Mouse (Mus musculus) myocyte (in vitro differentiated cells): ENCODE measurements at regions not wholly inside any gene's neighbourhood (a gene's known extent, or its start where the extent isn't known, plus 50 kb on each side); places are given as distances from the start of the nearest gene placed in this dataset.

ENCODE experiments used
- H3K27me3 ChIP-seq: one replicate; pipeline ENCODE4 v1.6.1; 2011; ENCODE audit not compliant: control insufficient read depth, insufficient read depth, insufficient read length
- H3K36me3 ChIP-seq: one replicate; pipeline ENCODE4 v1.6.1; 2011; ENCODE audit not compliant: control insufficient read depth, insufficient read depth
- H3K4me2 ChIP-seq: one replicate; pipeline ENCODE4 v1.6.1; 2011; ENCODE audit warnings: low read depth, control low read depth
- H3K4me3 ChIP-seq: one replicate; pipeline ENCODE4 v1.5.1; 2011; ENCODE audit warnings: mild to moderate bottlenecking, control low read depth, moderate library complexity
- H3K79me2 ChIP-seq: one replicate; pipeline ENCODE4 v1.6.1; 2011; ENCODE audit not compliant: control insufficient read depth, insufficient read depth
- H3ac ChIP-seq: one replicate; pipeline ENCODE4 v1.6.1; 2011; ENCODE audit not compliant: control insufficient read depth, insufficient read length
- CEBPB ChIP-seq: IDR thresholded peaks from 2 replicates; pipeline ENCODE4 v1.6.1; 2011; ENCODE audit warnings: mild to moderate bottlenecking, moderate library complexity; ENCODE audit not compliant: poor library complexity, insufficient read depth, severe bottlenecking
- E2F4 ChIP-seq: IDR thresholded peaks from one replicate; pipeline ENCODE4 v1.6.1; 2011; ENCODE audit warnings: mild to moderate bottlenecking, control low read depth, moderate library complexity; ENCODE audit not compliant: insufficient read depth
- MAX ChIP-seq: IDR thresholded peaks from one replicate; pipeline ENCODE4 v1.6.1; 2011; ENCODE audit warnings: low read depth, mild to moderate bottlenecking, control low read depth
- MYOD1 ChIP-seq, 3 experiments: IDR thresholded peaks; one replicate each; pipeline ENCODE4 v1.6.1; 2011; ENCODE audit warnings: control low read depth in 2 of 3, low read depth in 2 of 3, mild to moderate bottlenecking in 2 of 3, moderate library complexity in 1 of 3; ENCODE audit not compliant: insufficient read length in 2 of 3, control insufficient read depth in 1 of 3
- MYOG ChIP-seq, 3 experiments: IDR thresholded peaks; one replicate each; pipeline ENCODE4 v1.6.1; 2011; ENCODE audit warnings: control low read depth in 2 of 3, low read depth in 2 of 3, mild to moderate bottlenecking in 2 of 3; ENCODE audit not compliant: insufficient read length in 2 of 3, control insufficient read depth in 1 of 3, insufficient read depth in 1 of 3
- POLR2A ChIP-seq: IDR thresholded peaks from one replicate; pipeline ENCODE4 v1.6.1; 2011; ENCODE audit warnings: low read depth, mild to moderate bottlenecking, control low read depth, moderate library complexity; ENCODE audit not compliant: insufficient read length
- POLR2AphosphoS2 ChIP-seq: IDR thresholded peaks from one replicate; pipeline ENCODE4 v1.6.1; 2011; ENCODE audit warnings: low read depth, control low read depth; ENCODE audit not compliant: insufficient read length
- REST ChIP-seq: IDR thresholded peaks from one replicate; pipeline ENCODE4 v1.6.1; 2011; ENCODE audit warnings: mild to moderate bottlenecking, control low read depth, moderate library complexity; ENCODE audit not compliant: insufficient read depth, insufficient read length
- SRF ChIP-seq: IDR thresholded peaks from one replicate; pipeline ENCODE4 v1.6.1; 2011; ENCODE audit warnings: low read depth; ENCODE audit not compliant: control insufficient read depth, insufficient read length
- TCF12 ChIP-seq: IDR thresholded peaks from one replicate; pipeline ENCODE4 v1.6.1; 2011; ENCODE audit warnings: mild to moderate bottlenecking, control low read depth; ENCODE audit not compliant: poor library complexity, insufficient read depth, severe bottlenecking
- TCF3 ChIP-seq: IDR thresholded peaks from one replicate; pipeline ENCODE4 v1.6.1; 2011; ENCODE audit warnings: low read depth, control low read depth; ENCODE audit not compliant: insufficient read length
- USF1 ChIP-seq: IDR thresholded peaks from one replicate; pipeline ENCODE4 v1.6.1; 2011; ENCODE audit warnings: low read depth, mild to moderate bottlenecking, control low read depth, moderate library complexity

DNA sequence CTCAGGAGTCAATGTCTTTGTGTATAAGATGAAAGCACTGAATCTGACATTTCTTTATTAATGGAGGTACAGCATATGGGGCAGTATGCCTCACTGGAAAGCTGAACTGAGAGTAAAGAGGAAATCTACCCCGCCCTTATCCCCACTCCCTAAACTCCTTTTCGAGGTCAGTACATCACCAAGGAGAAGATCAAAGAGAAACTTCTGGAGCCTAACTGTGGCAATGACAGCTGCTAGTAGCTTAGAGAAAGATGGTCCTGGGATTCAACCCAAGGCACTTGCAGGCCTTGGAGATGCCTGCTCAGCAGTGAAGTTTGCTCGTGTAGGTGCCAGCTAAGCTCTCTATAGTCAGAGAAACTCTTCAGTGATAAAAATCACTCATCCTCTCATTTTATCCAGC lies 75.8 kb upstream of the Sesn3 start:
- Histone ChIP-seq H3K79me2 (no peaks in the 10 kb centered on the region), H3ac (no peak overlapping the region), H3K36me3 (no peaks in the 10 kb centered on the region), H3K4me2 (no peak overlapping the region), H3K4me3 (no peak overlapping the region), H3K27me3 (no peaks in the 10 kb centered on the region)
- TF ChIP-seq E2F4 (no peak), USF1 (no peak), POLR2AphosphoS2 (no peak), TCF12 (no peak), MAX (no peak), CEBPB (no peak), MYOD1 (IDR thresholded peaks at IDR 0.05; ENCODE audit: control insufficient read depth in 1 of 3, insufficient read length in 2 of 3, low read depth in 2 of 3) (no peak), MYOG (IDR thresholded peaks at IDR 0.05; ENCODE audit: control insufficient read depth in 1 of 3, insufficient read depth in 1 of 3, insufficient read length in 2 of 3, low read depth in 2 of 3) (no peak), REST (no peak), POLR2A (no peak), TCF3 (no peak), SRF (no peak)

DNA sequence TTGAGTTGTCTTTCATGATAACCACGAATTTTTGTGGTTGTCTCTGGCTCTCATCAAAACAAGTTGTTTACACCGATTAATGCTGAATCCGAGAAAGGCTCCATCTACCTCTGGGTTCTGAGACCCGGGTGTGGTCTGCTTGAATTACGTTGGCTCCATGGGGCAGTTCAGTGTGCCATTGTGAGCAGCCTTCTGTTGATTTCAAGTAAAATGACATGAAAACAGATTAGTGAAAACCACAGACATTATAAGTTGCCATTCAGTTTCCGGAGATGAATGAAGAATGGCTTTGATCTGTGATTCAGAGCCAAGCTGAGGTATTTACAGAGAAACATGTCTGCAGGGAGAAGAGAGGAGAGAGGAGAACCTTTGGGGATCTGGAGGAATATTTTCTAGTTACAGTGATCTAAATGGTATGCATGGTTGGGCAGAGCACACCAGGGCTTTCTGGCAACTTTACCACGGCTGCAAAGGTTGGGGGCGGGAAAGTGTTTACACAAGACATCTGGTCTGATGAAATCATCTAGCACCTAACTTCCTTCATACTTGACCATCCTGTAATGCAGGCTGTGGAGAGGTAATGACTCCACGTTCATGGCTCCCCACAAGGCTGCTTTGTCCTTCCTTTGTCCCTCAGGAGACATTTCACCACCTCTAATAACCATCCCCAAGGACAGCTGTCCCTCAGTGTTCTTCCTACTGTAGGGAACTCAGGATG lies 74.7 kb upstream of the Sesn3 start:
- Histone ChIP-seq H3K4me3 (no peak overlapping the region), H3ac (no peak overlapping the region), H3K79me2 (no peaks in the 10 kb centered on the region), H3K36me3 (no peaks in the 10 kb centered on the region), H3K4me2 (peak overlapping the region; percentile 21), H3K27me3 (no peaks in the 10 kb centered on the region)
- TF ChIP-seq MYOD1 (IDR thresholded peaks at IDR 0.05; ENCODE audit: control insufficient read depth in 1 of 3, insufficient read length in 2 of 3, low read depth in 2 of 3): no peak
- TF ChIP-seq CEBPB: 0 out of 2 replicates have a peak, but pooled peaks have one; percentile 29

DNA sequence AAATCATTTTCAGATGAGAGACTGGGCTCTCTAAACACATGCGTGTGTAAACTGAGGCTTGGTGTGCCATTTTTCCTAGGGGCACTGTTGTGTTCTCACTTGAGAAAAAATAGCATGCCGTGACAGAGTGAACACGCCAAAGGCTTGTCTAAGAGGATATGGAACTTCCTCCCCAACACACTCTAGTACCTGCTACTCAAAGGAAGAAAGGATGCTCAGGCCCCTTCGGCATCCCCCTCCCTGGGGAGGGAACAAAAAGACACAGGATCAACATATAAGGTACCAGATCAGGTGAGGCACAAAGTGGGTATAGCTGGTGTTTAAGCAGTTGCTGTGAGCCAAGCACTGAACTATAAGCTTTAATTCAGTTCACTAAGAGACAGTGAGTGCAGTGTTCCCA lies 74.0 kb upstream of the Sesn3 start:
- H3K79me2 ChIP-seq: no peaks in the 10 kb centered on the region
- H3ac ChIP-seq: no peak overlapping the region
- H3K4me2 ChIP-seq: no peak overlapping the region
- H3K4me3 ChIP-seq: no peak overlapping the region
- H3K36me3 ChIP-seq: no peaks in the 10 kb centered on the region
- no peak for TF ChIP-seq E2F4
- no peak for TF ChIP-seq REST
- TF ChIP-seq USF1: no peak
- TF ChIP-seq TCF12: no peak
- TF ChIP-seq POLR2AphosphoS2: no peak
- no peak for TF ChIP-seq MYOD1 (IDR thresholded peaks at IDR 0.05; ENCODE audit: control insufficient read depth in 1 of 3, insufficient read length in 2 of 3, low read depth in 2 of 3)
- TF ChIP-seq MAX: no peak
- TF ChIP-seq POLR2A: no peak
- TF ChIP-seq SRF: no peak
- TF ChIP-seq MYOG (IDR thresholded peaks at IDR 0.05; ENCODE audit: control insufficient read depth in 1 of 3, insufficient read depth in 1 of 3, insufficient read length in 2 of 3, low read depth in 2 of 3): no peak
- no peaks in the 10 kb centered on the region for H3K27me3 ChIP-seq

- Histone ChIP-seq H3ac (no peak overlapping the region), H3K27me3 (no peaks in the 10 kb centered on the region), H3K4me2 (no peak overlapping the region), H3K36me3 (no peaks in the 10 kb centered on the region), H3K4me3 (no peak overlapping the region), H3K79me2 (no peaks in the 10 kb centered on the region)
- no peak for TF ChIP-seq SRF
- TF ChIP-seq MYOD1 (IDR thresholded peaks at IDR 0.05; ENCODE audit: control insufficient read depth in 1 of 3, insufficient read length in 2 of 3, low read depth in 2 of 3): no peak
- no peak for TF ChIP-seq POLR2A
- TF ChIP-seq MAX: no peak
- TF ChIP-seq POLR2AphosphoS2: no peak
- TF ChIP-seq TCF3: no peak
- TF ChIP-seq USF1: no peak
- no peak for TF ChIP-seq REST
- no peak for TF ChIP-seq MYOG (IDR thresholded peaks at IDR 0.05; ENCODE audit: control insufficient read depth in 1 of 3, insufficient read depth in 1 of 3, insufficient read length in 2 of 3, low read depth in 2 of 3)
- TF ChIP-seq TCF12: no peak
- no peak for TF ChIP-seq E2F4
Measured at GRCm38 (mm10) chr9:14202551-14203306, 72.1 kb upstream of the Sesn3 start.
